Comparison of ENCODE assay signal across 21 mouse cellular contexts in the genomic region with DNA sequence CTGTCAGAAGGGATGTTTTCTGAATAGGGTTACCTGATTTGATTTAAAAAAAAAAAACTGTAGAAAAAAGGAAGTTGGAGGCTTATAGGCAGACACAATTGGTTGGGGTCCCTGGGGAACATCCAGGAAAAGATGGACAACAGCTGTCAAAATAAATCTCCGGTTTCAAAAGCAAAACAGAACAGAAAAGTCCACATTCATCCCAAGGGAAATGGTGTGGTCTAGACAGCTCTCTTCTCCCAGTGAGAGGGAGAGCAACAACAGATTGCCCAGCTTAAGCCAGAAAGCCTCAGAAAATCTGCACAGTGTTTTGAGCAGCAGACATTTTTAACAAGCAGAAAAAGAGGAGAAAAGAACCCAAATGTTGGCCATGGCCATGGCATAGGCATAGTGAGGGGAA.
DNase-seq lines count a peak whose midpoint lies in the region; ATAC-seq and TF ChIP-seq lines count a peak whose summit lies in the region.
"Had no signal": no experiment of that assay in that cellular context is flagged by ENCODE, and none has a peak within 500 bp of the region (broad histone marks: within the 10 kb centered on the region; RNA-seq: fewer than 3 reads in every experiment).

No protein-coding gene starts in this region.

- intact Hi-C loops in heart, adult 2 months (cut with DNase I): no loop called here
- intact Hi-C loops in gastrocnemius, adult 2 months (cut with DNase I): no loop called here

- H3K4me1 ChIP-seq in heart, adult 2 months (ENCODE audit: control insufficient read depth, insufficient read depth, low read length): no peaks in the 10 kb centered on the region
- H3K4me1 ChIP-seq in heart, embryonic 11.5 days (ENCODE audit: control insufficient read depth, insufficient read depth, low read length): no peaks in the 10 kb centered on the region
- H3K4me1 ChIP-seq: limb, embryonic 10.5 days; midbrain, embryonic 12.5 days; stomach, embryonic 15.5 days had no signal

- no peak for ATAC-seq in heart, embryonic 11.5 days (replicated peaks; ENCODE audit: insufficient number of reproducible peaks, low FRiP score, low TSS enrichment)
- ATAC-seq: activated CD4-positive, CD25-positive, alpha-beta regulatory T cell, adult 4 months; inflammation-experienced regulatory T-cells, adult 6 months; Patski had no signal

- TF ChIP-seq EP300 in heart, adult 2 months (IDR thresholded peaks at IDR 0.05; ENCODE audit: insufficient read depth, low read depth, low read length): no peak

- H3K9ac ChIP-seq in heart, adult 2 months (ENCODE audit: low read depth, low read length): no peak overlapping the region
- H3K9ac ChIP-seq in heart, embryonic 11.5 days (ENCODE audit: low read depth, low read length): no peak overlapping the region
- H3K9ac ChIP-seq: midbrain, embryonic 12.5 days; stomach, embryonic 15.5 days had no signal

- no peaks in the 10 kb centered on the region for H3K36me3 ChIP-seq in heart, adult 2 months (ENCODE audit: control insufficient read depth, insufficient read depth, low read length)
- no peaks in the 10 kb centered on the region for H3K36me3 ChIP-seq in heart, embryonic 11.5 days (ENCODE audit: control insufficient read depth, insufficient read depth, low read length)
- no peaks in the 10 kb centered on the region for H3K36me3 ChIP-seq in myocyte (ENCODE audit: control insufficient read depth, insufficient read depth)
- H3K36me3 ChIP-seq: limb, embryonic 10.5 days; midbrain, embryonic 12.5 days; stomach, embryonic 15.5 days had no signal

- H3K9me3 ChIP-seq in heart, embryonic 11.5 days (replicated peaks; ENCODE audit: control insufficient read depth, low read length): no peaks in the 10 kb centered on the region
- H3K9me3 ChIP-seq: limb, embryonic 10.5 days; midbrain, embryonic 12.5 days; stomach, embryonic 15.5 days had no signal

- no peak for TF ChIP-seq CTCF in heart, adult 2 months (IDR thresholded peaks at IDR 0.05)
- TF ChIP-seq CTCF in layer of hippocampus, adult 2 months (conservative IDR thresholded peaks at IDR 0.05): no peak
- no peak for TF ChIP-seq CTCF in gastrocnemius, adult 2 months (IDR thresholded peaks at IDR 0.05)

- no peak overlapping the region for H3K4me3 ChIP-seq in heart, adult 2 months
- H3K4me3 ChIP-seq in heart, embryonic 11.5 days (ENCODE audit: low read depth, low read length): no peak overlapping the region
- H3K4me3 ChIP-seq in layer of hippocampus, adult 2 months: no peak overlapping the region
- no peak overlapping the region for H3K4me3 ChIP-seq in myocyte
- H3K4me3 ChIP-seq in gastrocnemius, adult 2 months: no peak overlapping the region
- H3K4me3 ChIP-seq: limb, embryonic 10.5 days; midbrain, embryonic 12.5 days; stomach, embryonic 15.5 days had no signal

- peak; percentile 4 to 15 for DNase-seq in heart, adult 2 months
- DNase-seq in layer of hippocampus, adult 2 months (ENCODE audit: low spot score in 2 of 2): peak in 1 of 2 experiments; percentile 4
- DNase-seq in layer of hippocampus, adult 11-12 months (ENCODE audit: low spot score): no peak
- peak; percentile 68 for DNase-seq in embryo, embryonic 10.5 days (ENCODE audit: low spot score)
- DNase-seq in gastrocnemius, adult 2 months: no peak
- DNase-seq in lung, postnatal 36 days: no peak
- DNase-seq: adrenal gland, postnatal 25 days; B cell, adult 2 months; cerebellum, adult 9-10 months; gastrocnemius, postnatal 25 days; lung, adult 2 months; lung, postnatal 4 days had no signal

- no peak overlapping the region for H3ac ChIP-seq in myocyte (ENCODE audit: control insufficient read depth, insufficient read length)

- TF ChIP-seq POLR2A in heart, adult 2 months (IDR thresholded peaks at IDR 0.05; ENCODE audit: insufficient read depth, low read depth, low read length): no peak
- no peak for TF ChIP-seq POLR2A in myocyte (IDR thresholded peaks at IDR 0.05; ENCODE audit: insufficient read length, low read depth)

- WGBS in heart, adult 2 months: 28% methylated on average over 1 of the region's 1 CpGs
- 52% methylated on average over 1 of the region's 1 CpGs for WGBS in heart, embryonic 11.5 days (ENCODE audit: insufficient replicate concordance)

- no peak overlapping the region for H3K4me2 ChIP-seq in heart, embryonic 11.5 days
- peak overlapping the region; percentile 13 for H3K4me2 ChIP-seq in myocyte (ENCODE audit: low read depth)
- H3K4me2 ChIP-seq: liver, embryonic 11.5 days; midbrain, embryonic 12.5 days; stomach, embryonic 15.5 days had no signal

- H3K79me2 ChIP-seq in heart, adult 2 months (replicated peaks; ENCODE audit: control insufficient read depth, insufficient read depth, low read length): no peaks in the 10 kb centered on the region
- no peaks in the 10 kb centered on the region for H3K79me2 ChIP-seq in myocyte (ENCODE audit: control insufficient read depth, insufficient read depth)

- H3K27ac ChIP-seq in heart, adult 2 months: no peak overlapping the region; the same call in 1 of the 2 replicates
- no peak overlapping the region for H3K27ac ChIP-seq in heart, embryonic 11.5 days (ENCODE audit: low read depth, low read length)
- H3K27ac ChIP-seq in layer of hippocampus, adult 2 months: peak overlapping the region; percentile 43; the same call in 1 of the 2 replicates
- no peak overlapping the region for H3K27ac ChIP-seq in gastrocnemius, adult 2 months
- H3K27ac ChIP-seq: limb, embryonic 10.5 days; midbrain, embryonic 12.5 days; stomach, embryonic 15.5 days had no signal

- H3K27me3 ChIP-seq in heart, adult 2 months (ENCODE audit: control insufficient read depth, insufficient read depth, low read length): no peaks in the 10 kb centered on the region
- no peaks in the 10 kb centered on the region for H3K27me3 ChIP-seq in heart, embryonic 11.5 days (ENCODE audit: control insufficient read depth, insufficient read depth, low read length)
- no peaks in the 10 kb centered on the region for H3K27me3 ChIP-seq in myocyte (ENCODE audit: control insufficient read depth, insufficient read depth, insufficient read length)
- H3K27me3 ChIP-seq: midbrain, embryonic 12.5 days; stomach, embryonic 15.5 days had no signal

TF ChIP-seq in myocyte, 11 proteins besides CTCF, POLR2A, EP300 and RAD21:
- TF ChIP-seq MYOD1 (IDR thresholded peaks at IDR 0.05; ENCODE audit: control insufficient read depth in 1 of 3, insufficient read length in 2 of 3, low read depth in 2 of 3): peak in 2 of 3 experiments; percentile 41 to 43
- no peak for TF ChIP-seq TCF3 (IDR thresholded peaks at IDR 0.05; ENCODE audit: insufficient read length, low read depth)

Comparison
In these comparisons a context has a peak if more than half of its experiments do, and no peak if none do; other contexts are left out.
1. DNase-seq: peak in heart, adult 2 months (2 of 2) and embryo, embryonic 10.5 days (single experiment); none in layer of hippocampus, adult 11-12 months (single experiment), gastrocnemius, adult 2 months (single experiment) and lung, postnatal 36 days (single experiment).